Mouse (Mus musculus): ENCODE measurements around the gene Tmem179b. TPM values are rescaled to one million over a fixed set of nuclear protein-coding genes. Genes with fewer than 3 reads are reported as not detected.

Gene Tmem179b
- 110 and 120 TPM in 2 replicates for polyA plus RNA-seq (2015; fragmentation: Nextera tagmentation; extraction: Ambion mirVana)

DNA sequence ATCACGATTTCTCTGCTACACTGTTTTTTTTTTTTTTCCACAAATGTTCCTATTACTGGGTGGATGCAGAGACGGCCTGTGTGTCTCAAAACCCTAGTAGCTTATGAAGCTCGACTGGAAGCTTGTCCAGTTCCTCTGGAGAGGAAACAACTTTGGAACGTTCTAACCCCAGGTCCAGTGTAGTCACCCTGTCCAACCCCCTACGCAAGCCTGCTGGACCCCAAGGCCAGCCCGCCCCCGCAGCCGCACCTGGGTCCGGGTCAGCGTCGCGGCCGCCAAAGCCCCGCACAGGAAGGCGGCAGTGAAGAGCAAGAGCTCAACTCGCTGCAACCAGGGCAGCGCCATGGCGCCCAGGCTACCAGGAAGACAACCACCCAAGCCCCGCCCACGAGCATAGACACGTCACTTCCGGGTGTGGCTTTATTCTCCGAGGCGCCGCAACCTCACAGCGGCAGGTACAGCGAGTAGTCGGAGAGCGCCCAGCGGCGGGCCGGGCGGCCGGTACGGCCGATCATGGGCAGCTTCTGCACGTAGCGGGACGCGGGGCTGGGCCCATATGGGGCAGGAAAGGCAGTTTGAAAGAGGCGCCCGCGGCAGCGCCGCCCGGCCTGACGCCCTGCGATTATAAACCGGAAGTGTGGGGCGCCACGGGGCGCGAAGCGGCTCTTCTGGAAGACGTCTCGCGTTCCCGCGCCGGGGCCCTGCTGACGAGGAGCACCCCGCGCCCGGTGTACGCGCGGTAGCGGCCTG, at the start of gene Tmem179b:
Tmem179b (minus strand) TSS at position 382 of the 750 bp plus-strand sequence.
- peak within 1 kb of the TSS; percentile 95 for H3K4me2 ChIP-seq (ENCODE audit: low read depth, low read length)
- WGBS, result under 1% methylated on average over 68 of the region's 68 CpGs
- peak within 1 kb of the TSS; percentile 89 for H3K4me3 ChIP-seq (ENCODE audit: low read length)
- no peaks in the 10 kb centered on the region for H3K9me3 ChIP-seq (ENCODE audit: control insufficient read depth, low read length)
- peak within 1 kb of the TSS; percentile 100 for H3K27ac ChIP-seq (ENCODE audit: low read length)
- peak; percentile 93 for ATAC-seq
- H3K27me3 ChIP-seq (replicated peaks; ENCODE audit: control insufficient read depth, insufficient read depth, low read length), result no peaks in the 10 kb centered on the region
- H3K9ac ChIP-seq (ENCODE audit: low read depth, low read length), result peak within 1 kb of the TSS; percentile 97
- peaks cover 21% of the 10 kb centered on the region for H3K4me1 ChIP-seq (ENCODE audit: control insufficient read depth, insufficient read depth, low read length)
- 0 out of 2 replicates have a peak, but pooled peaks cover 5% of the 10 kb centered on the region for H3K36me3 ChIP-seq (ENCODE audit: control insufficient read depth, insufficient read depth, low read length)

DNA sequence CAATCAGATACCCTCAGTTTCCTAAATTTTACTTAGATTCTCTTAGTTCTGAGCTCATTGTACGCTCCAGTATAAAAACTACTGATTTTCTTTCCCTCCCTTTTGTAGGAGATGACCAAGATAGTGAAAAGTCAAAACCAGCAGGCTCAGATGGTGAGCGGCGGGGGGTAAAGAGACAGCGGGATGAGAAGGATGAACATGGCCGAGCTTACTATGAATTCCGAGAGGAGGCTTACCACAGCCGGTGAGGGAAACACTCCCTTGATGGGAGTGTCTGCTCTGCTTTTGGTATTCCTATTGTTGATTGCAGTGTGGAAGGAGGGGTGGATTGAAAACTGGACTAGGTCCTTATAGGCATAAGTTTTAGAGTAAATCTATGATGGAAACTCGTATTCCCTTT, 48.4 kb upstream of the Tmem179b start:
- Histone ChIP-seq H3K4me3 (ENCODE audit: low read length) (peak overlapping the region; percentile 34), H3K9me3 (ENCODE audit: control insufficient read depth, low read length) (no peaks in the 10 kb centered on the region), H3K27me3 (replicated peaks; ENCODE audit: control insufficient read depth, insufficient read depth, low read length) (no peaks in the 10 kb centered on the region), H3K36me3 (ENCODE audit: control insufficient read depth, insufficient read depth, low read length) (peaks cover 21% of the 10 kb centered on the region), H3K27ac (ENCODE audit: low read length) (no peak overlapping the region), H3K9ac (ENCODE audit: low read depth, low read length) (peak overlapping the region; percentile 40; the same call in 1 of the 2 replicates), H3K4me1 (ENCODE audit: control insufficient read depth, insufficient read depth, low read length) (peaks cover 12% of the 10 kb centered on the region; the same call in 1 of the 2 replicates), H3K4me2 (ENCODE audit: low read depth, low read length) (peak overlapping the region; percentile 87)
- 64% methylated on average over 8 of the region's 8 CpGs for WGBS
- no peak for ATAC-seq

DNA sequence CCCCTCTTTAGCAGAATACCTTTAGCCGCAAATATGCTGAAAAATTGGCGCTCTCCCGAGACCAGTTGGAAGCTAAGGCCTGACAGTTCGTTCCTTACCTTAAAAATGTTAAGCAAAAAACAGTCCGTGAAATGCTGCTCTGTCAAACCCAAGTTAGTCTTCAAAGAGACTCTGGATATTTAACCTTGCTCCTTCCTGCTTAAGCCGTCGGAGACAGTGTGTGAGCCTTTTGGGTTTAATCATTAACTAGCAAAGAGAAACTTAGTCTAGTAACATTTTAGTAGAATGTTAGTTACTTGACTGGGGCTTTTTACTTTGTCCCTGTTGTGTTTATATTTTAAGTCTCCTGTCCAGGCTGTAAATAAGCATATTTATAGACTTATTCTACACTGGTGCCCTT, 46.9 kb upstream of the Tmem179b start:
- peak overlapping the region; percentile 100 for H3K27ac ChIP-seq (ENCODE audit: low read length)
- no peak for ATAC-seq
- H3K27me3 ChIP-seq (replicated peaks; ENCODE audit: control insufficient read depth, insufficient read depth, low read length), result no peaks in the 10 kb centered on the region
- peaks cover 21% of the 10 kb centered on the region for H3K4me1 ChIP-seq (ENCODE audit: control insufficient read depth, insufficient read depth, low read length)
- H3K9ac ChIP-seq (ENCODE audit: low read depth, low read length), result peak overlapping the region; percentile 97
- WGBS, result 0% methylated on average over 7 of the region's 7 CpGs
- H3K4me2 ChIP-seq (ENCODE audit: low read depth, low read length), result peak overlapping the region; percentile 87
- H3K36me3 ChIP-seq (ENCODE audit: control insufficient read depth, insufficient read depth, low read length), result peaks cover 14% of the 10 kb centered on the region
- peak overlapping the region; percentile 100 for H3K4me3 ChIP-seq (ENCODE audit: low read length)
- H3K9me3 ChIP-seq (ENCODE audit: control insufficient read depth, low read length), result no peaks in the 10 kb centered on the region

DNA sequence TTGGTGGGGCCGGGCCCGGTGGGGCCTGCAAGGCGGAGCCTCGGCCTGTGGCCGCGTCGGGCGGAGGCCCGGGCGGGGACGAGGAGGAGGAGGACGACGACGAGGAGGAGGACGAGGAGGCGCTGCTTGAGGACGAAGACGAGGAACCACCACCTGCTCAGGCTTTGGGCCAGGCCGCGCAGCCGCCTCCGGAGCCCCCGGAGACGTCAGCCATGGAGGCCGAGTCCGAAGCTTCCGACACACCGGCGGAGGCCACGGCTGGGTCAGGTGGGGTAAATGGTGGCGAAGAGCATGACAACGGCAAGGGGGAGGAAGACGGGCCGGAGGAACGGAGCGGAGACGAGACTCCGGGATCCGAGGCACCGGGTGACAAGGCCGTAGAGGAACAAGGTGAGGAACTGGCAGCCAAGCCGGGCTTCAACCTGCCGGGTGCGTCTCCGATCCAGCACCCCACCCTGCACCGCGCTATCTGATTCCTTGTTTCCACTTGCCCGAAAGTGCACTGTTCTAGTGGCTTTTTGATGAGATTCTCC, 46.2 kb upstream of the Tmem179b start:
- Histone ChIP-seq H3K36me3 (ENCODE audit: control insufficient read depth, insufficient read depth, low read length) (peaks cover 13% of the 10 kb centered on the region), H3K27me3 (replicated peaks; ENCODE audit: control insufficient read depth, insufficient read depth, low read length) (no peaks in the 10 kb centered on the region), H3K4me2 (ENCODE audit: low read depth, low read length) (peak overlapping the region; percentile 87), H3K9ac (ENCODE audit: low read depth, low read length) (peak overlapping the region; percentile 97), H3K4me3 (ENCODE audit: low read length) (peak overlapping the region; percentile 100), H3K4me1 (ENCODE audit: control insufficient read depth, insufficient read depth, low read length) (peaks cover 21% of the 10 kb centered on the region), H3K27ac (ENCODE audit: low read length) (peak overlapping the region; percentile 100), H3K9me3 (ENCODE audit: control insufficient read depth, low read length) (no peaks in the 10 kb centered on the region)
- WGBS, result under 1% methylated on average over 48 of the region's 48 CpGs
- ATAC-seq, result peak; percentile 27

DNA sequence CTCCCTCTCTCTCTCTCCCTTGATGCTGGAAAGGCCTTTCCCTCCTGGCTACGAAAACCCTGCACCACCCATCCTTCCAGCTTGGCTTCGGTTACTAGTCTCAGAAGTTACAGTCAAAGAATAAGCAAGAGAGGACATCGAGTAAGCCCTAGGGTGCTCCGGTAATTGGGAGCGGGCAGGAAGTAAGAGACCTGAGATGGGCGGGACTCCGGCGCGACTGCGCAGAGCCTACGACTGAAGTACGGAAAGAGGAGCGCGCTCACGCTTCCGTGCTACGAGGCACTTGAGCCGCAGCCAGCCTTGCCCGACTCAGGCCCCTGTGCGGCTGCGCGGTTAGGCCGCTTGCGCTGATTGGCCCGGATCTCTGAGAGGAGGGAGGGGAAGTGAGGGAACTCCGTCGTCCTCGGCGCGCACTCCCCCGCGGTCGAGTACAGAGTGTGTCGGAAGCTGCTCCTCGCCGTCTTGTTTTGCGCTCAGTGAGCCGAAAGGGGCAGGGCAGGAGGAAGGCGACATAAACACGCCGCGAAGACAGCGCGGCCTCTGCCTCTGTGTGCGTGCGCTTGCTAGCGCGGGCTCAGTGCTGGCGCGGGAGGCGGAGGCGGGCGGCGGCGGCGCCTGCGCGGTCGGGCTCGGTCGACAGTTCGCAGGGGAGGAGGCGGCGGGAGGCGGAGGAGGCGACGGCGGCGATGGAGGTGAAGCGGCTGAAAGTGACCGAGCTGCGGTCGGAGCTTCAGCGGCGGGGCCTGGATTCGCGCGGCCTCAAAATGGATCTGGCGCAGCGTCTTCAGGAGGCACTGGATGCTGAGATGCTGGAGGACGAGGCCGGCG, 45.5 kb upstream of the Tmem179b start, which contains the start of gene Hnrnpul2:
Hnrnpul2 (plus strand) TSS at position 415 of the 828 bp plus-strand sequence.
- H3K27ac ChIP-seq (ENCODE audit: low read length), result peak within 1 kb of the TSS; percentile 100
- H3K4me2 ChIP-seq (ENCODE audit: low read depth, low read length), result peak within 1 kb of the TSS; percentile 87
- peak within 1 kb of the TSS; percentile 97 for H3K9ac ChIP-seq (ENCODE audit: low read depth, low read length)
- H3K36me3 ChIP-seq (ENCODE audit: control insufficient read depth, insufficient read depth, low read length), result peaks cover 13% of the 10 kb centered on the region
- ATAC-seq, result peak; percentile 95
- H3K9me3 ChIP-seq (ENCODE audit: control insufficient read depth, low read length), result no peaks in the 10 kb centered on the region
- H3K4me1 ChIP-seq (ENCODE audit: control insufficient read depth, insufficient read depth, low read length), result peaks cover 21% of the 10 kb centered on the region
- H3K4me3 ChIP-seq (ENCODE audit: low read length), result peak within 1 kb of the TSS; percentile 100
- 0% methylated on average over 72 of the region's 83 CpGs for WGBS
- H3K27me3 ChIP-seq (replicated peaks; ENCODE audit: control insufficient read depth, insufficient read depth, low read length), result no peaks in the 10 kb centered on the region

DNA sequence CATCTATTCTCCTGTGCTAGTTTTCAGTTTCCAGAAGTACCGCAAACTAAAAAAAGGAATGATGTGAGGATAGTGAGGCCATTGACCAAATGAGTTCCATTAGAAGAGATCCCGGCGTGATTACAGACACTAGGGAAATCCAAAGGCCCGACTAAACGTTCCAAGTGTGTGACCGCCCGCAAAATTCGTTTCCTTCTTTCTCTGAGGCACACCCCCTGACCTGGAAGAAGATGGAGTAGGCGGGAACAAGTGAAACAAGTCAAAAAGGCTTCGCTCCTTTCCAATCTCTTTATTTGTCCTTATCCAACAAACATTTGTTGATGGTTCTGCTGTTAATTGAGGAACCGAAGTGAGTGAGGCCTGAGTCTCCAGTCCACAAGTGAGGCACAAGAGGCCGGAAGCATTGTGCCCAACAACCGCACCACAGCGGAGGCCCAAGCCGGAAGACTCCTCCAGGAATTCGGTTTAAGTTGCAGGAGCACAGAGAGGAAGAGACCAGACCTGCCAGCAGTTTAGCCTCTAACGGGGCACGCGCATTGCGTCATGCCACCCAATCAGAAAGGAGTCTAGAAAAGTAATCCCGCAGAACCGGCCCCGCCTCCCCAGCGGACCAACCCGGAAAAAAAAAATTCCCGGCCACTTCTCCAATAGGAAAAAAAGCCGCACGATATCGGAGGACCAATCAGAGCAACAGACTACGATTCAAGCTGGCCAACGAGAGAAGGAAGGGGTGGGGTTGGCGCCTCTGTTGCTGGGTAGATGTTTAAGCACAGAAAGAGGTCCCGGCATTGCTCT, 44.7 kb upstream of the Tmem179b start, which contains the start of gene Ttc9c:
Ttc9c (minus strand) TSS at position 533 of the 795 bp plus-strand sequence.
- Histone ChIP-seq H3K4me1 (ENCODE audit: control insufficient read depth, insufficient read depth, low read length) (peaks cover 21% of the 10 kb centered on the region), H3K36me3 (ENCODE audit: control insufficient read depth, insufficient read depth, low read length) (peaks cover 14% of the 10 kb centered on the region), H3K4me2 (ENCODE audit: low read depth, low read length) (peak within 1 kb of the TSS; percentile 87), H3K9ac (ENCODE audit: low read depth, low read length) (peak within 1 kb of the TSS; percentile 97), H3K27me3 (replicated peaks; ENCODE audit: control insufficient read depth, insufficient read depth, low read length) (no peaks in the 10 kb centered on the region), H3K9me3 (ENCODE audit: control insufficient read depth, low read length) (no peaks in the 10 kb centered on the region), H3K4me3 (ENCODE audit: low read length) (peak within 1 kb of the TSS; percentile 100), H3K27ac (ENCODE audit: low read length) (peak within 1 kb of the TSS; percentile 100)
- peak; percentile 92 for ATAC-seq
- WGBS, result under 1% methylated on average over 33 of the region's 33 CpGs

DNA sequence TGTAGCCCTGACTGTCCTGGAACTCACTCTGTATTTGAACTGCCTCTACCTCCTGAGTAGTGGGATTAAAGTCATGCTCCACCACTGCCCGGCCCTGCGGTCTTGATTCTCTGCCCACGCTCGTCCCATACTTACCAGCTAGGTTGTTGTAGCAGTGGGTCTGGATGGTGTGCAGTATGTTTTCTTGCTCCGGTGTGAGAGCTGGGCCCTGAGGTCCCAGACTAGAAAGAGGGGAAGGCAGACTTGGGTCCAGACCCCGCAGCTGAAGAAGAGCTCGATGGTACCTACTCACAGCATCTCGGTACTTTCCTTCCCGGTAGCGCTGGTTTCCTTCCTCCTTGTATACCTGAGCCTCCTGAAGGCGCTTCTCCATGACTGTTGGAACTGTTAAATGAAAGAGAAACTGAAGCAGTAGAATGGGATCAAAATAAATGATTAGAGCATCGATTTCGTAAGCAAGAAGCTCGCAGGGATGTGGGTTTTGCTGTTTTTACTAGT, 44.1 kb upstream of the Tmem179b start:
- 17% methylated on average over 14 of the region's 14 CpGs for WGBS
- ATAC-seq, result no peak
- Histone ChIP-seq H3K27ac (ENCODE audit: low read length) (peak overlapping the region; percentile 98), H3K4me2 (ENCODE audit: low read depth, low read length) (peak overlapping the region; percentile 80), H3K4me3 (ENCODE audit: low read length) (peak overlapping the region; percentile 100), H3K27me3 (replicated peaks; ENCODE audit: control insufficient read depth, insufficient read depth, low read length) (no peaks in the 10 kb centered on the region), H3K9ac (ENCODE audit: low read depth, low read length) (peak overlapping the region; percentile 73), H3K9me3 (ENCODE audit: control insufficient read depth, low read length) (no peaks in the 10 kb centered on the region), H3K4me1 (ENCODE audit: control insufficient read depth, insufficient read depth, low read length) (peaks cover 21% of the 10 kb centered on the region), H3K36me3 (ENCODE audit: control insufficient read depth, insufficient read depth, low read length) (peaks cover 13% of the 10 kb centered on the region)

DNA sequence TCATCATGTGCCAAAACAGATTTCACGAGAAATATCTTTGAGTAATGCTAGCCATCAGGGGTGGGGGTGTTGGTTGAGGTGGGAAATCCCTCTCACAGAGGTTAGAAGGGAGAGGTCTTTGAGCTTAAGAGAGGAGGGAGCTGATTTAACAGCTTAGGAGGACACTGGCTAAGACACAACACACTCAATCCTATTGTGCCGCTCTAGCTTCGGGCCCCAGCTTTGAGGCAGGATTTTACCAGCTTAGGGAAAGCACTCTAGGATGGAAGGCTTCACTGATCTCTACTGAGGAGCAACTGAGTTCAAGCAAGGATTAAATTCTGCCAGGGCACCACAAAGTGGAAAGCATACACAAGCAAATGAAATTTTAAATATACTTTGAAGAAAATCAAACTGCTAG, 42.7 kb upstream of the Tmem179b start:
- WGBS, result 74% methylated on average over 3 of the region's 3 CpGs
- Histone ChIP-seq H3K27ac (ENCODE audit: low read length) (no peak overlapping the region), H3K4me1 (ENCODE audit: control insufficient read depth, insufficient read depth, low read length) (peaks cover 11% of the 10 kb centered on the region), H3K9me3 (ENCODE audit: control insufficient read depth, low read length) (no peaks in the 10 kb centered on the region), H3K4me2 (ENCODE audit: low read depth, low read length) (no peak overlapping the region), H3K9ac (ENCODE audit: low read depth, low read length) (0 out of 2 replicates have a peak overlapping the region, but pooled peaks have one; percentile 8), H3K4me3 (ENCODE audit: low read length) (no peak overlapping the region), H3K27me3 (replicated peaks; ENCODE audit: control insufficient read depth, insufficient read depth, low read length) (no peaks in the 10 kb centered on the region), H3K36me3 (ENCODE audit: control insufficient read depth, insufficient read depth, low read length) (0 out of 2 replicates have a peak, but pooled peaks cover 7% of the 10 kb centered on the region)
- no peak for ATAC-seq
